Mouse (Mus musculus) erythroid progenitor cell, adult 5-6 weeks (primary cell): ENCODE measurements around the gene Aoah. TPM values are rescaled to one million over a fixed set of nuclear protein-coding genes. Genes with fewer than 3 reads are reported as not detected.

Source experiments
- ATAC-seq: replicated peaks from 2 replicates; pipeline ENCODE4 v1.8.0; 2016; ENCODE audit warnings: moderate number of reproducible peaks, mild to moderate bottlenecking, moderate TSS enrichment, inconsistent platforms; ENCODE audit not compliant: poor library complexity, low FRiP score, severe bottlenecking
- total RNA-seq, 2 experiments: library from RNA; stranded (forward) in 1 of 2; stranded (reverse) in 1 of 2; fragments of 150-400 nt in 1 of 2; fragments of 186-747, 209-891 nt in 1 of 2; gene quantifications; 2 replicates each; pipeline versions ENCODE4 v1.2.3 to v1.2.4; 2015 to 2017; ENCODE audit warnings: low replicate concordance in 2 of 2

Gene Aoah
- total RNA-seq, 2 experiments from 2014 or later = 3.3 to 18.0 TPM

DNA sequence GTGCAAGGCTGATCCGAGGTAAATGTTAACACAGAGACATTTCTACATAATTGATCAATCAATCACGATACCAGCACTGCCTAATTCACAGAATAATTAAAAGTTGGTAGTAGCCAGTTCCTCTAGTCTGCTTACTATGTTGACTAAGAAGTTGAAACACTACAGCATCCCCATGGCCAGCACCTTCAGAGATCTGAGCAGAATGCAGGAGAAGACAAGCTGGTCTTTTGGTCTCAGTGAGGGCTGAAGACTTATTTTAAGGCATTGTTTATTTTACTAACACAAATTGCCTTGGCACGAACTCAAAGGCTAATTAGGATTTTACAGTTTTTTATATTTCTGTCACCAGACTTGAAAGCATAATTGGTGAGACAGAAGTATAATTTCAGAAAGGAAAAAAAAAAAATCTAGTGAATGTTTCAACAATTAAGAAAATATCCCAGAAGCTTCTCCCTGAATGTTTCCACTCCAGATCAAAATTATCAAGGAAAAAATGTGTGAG lies 107.8 kb downstream of the Aoah start:
- no peak for ATAC-seq

DNA sequence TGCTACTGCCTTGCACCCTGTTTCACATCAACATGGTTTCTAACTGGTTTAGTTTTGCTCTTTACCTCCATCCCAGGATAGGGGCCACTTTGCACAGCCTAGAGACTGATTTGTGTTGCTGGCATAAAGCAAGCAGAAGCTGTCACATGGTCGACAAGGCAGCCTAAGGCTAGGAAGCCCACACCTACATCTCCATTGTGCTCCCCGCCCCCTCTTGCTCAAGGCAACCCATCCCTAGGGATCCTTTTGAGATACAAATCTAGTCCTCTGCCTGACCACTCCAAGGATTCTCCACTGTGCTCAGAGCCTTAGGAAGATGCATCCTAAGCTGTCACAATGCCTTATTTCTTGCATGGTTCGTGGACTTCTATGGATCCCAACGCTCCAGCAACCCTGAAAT lies 110.2 kb downstream of the Aoah start:
- ATAC-seq = no peak

DNA sequence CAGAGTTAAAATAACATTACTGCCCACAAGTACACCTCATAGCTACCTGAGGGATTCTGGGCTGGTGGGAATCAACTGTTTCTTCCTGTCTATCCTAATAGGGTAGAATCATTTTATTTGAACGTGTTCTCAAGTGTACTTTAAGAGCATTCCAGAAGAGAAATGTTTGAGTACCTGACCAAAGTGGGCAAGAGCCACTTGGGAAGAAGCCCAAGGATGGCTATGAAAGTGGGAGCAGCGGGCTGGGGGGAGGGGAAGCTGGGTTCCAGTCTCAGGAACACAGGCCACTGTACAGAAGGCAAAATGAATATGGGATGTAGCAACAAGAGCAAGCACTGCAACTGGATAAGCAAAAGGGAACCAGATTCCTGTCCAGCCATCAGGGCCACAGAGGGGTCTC lies 111.3 kb downstream of the Aoah start:
- ATAC-seq = no peak

DNA sequence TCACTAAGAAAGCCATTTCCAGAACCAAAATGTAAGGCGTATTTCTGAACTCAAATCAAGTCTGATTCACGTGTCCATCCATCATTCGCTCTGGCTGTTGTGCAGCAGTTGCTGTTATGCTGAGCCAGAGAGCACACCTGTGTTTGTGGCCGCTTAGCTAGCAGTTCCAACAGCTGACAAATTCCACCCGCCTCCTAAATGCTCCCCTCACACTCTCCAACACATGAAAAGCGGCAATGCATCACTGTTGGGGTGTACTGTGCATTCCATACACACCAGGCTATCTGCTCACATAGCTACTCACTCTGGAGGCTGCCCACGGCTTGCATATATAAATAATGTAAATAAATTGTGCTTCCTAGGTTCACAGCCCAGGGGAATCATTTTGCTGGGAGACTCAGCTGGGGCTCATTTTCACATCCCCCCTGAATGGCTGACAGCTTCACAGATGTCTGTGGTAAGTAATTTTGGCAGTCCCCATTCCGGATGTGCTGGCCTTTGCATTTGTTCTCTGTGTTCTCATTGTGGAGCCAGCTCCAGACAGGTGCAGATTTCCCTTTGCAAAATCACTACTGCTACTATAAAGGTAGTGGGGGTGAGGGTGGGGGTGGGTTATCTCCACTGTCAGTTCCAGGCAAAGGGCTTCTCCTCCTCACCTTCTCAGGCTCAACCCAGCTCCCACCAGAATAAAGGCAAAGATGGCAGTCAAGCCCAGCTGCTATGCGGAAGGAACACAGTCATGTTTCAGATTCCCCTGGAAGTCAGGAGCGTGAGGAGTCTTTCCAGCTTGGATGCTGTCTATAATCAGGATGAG lies 123.0 kb downstream of the Aoah start:
- no peak for ATAC-seq

DNA sequence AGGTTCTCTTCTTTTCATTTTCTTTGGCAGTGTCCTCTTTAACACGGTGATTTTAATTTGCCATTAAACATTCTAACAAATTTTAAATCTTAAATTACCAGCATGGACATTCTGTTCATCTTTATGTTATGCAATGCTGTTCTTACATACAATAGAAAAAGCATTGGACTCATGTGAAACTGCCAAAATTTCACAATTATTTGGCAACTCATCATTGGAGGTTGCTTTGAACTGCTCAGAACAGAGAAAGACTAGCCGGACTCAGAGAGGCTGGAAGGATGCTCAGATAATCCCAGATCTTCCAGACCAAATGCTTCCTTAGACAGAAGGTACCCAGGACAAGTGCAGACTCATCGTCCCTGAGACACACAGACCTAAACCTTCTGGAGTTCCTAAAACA lies 126.5 kb downstream of the Aoah start:
- ATAC-seq = no peak

DNA sequence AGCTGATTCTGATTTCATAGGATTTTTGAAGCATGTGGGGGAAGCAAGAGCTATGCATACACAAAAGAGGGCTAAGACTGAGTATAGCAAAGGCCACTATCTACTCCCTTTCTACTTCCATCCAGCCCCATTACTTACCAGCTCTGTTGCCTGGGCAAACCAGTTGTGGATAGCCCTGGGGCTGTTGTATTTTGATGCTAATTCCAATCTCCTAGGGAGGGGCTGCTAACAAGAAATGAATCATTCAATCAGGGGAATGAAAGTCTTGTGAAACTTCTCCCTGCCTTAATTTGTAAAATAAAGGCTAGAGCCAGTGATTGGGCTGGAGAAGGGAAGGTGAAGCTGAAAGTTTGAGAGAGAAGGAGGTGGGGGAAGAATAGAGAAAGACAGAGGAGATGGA lies 142.1 kb downstream of the Aoah start:
- ATAC-seq = no peak

DNA sequence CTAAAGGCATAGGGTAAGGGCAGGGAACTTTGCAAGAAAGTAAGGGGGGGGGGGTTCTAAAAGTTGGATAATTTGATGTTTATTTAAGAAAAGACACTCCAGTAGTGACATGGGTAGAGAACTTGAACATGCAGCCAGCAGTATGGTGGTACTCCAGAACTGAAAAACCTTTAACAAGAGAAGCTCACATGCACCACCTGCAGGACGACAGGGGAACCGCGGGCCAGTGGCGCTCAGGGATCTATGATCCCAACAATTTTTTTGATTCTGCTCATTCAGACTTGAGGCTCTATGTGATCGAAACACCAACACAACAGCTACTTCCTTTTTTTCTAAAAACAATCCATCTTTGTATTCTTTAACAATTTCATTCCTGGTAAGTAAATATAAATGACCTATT lies 143.5 kb downstream of the Aoah start:
- ATAC-seq = no peak

DNA sequence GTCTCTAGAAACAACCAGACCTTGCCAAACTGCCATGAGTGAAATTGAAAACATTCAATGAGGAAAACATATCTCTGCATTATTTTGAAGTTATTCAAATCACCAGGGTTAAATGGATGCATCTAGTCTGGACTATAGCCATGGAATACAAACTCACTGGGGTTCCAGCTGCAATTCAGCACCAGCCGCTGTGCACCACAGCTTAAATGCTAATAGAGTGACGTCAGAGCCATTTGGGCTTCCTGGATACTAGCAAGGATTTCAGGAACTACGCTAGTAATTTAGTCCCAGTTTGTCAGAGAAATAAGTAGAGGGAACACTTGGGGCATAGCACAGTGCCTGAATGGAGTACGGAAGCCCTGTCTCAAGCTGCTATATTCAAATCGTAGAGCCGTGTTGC lies 145.2 kb downstream of the Aoah start:
- no peak for ATAC-seq

DNA sequence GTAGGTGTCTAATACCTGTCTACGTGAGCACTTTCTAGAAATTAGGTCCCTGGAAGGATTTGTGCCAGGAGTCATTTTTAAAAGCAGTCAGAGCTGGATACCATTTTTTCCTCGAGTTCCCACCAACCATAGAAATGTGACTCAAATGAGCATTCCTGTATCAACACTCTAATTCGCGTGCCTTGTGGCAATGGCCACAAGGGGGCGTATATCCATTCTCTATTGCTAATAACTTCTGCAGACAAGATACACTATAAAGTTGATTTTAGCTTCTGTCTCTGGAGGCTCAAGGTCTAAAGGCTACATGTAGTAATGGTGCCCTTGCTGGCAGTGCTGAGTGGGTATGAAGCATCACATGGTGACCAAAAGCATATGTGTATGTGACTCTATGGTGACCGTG lies 146.5 kb downstream of the Aoah start:
- ATAC-seq = no peak

DNA sequence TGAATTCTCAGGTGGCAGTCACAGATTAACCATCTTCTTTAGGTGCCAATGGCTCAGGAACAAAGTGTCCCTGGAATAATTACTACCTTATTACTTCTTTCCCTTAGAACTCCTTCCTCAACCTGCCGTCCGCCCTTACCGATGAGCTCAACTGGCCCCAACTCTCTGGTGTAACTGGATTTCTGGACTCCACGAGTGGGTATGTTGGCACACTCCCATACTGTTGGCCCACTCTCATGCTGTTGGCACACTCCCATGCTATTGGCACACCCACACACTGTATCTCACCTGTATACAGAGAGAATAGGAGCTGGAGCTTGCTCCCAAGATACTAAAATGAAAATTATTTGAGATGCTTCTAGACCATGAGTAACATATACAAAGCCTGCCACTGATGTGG lies 147.8 kb downstream of the Aoah start:
- no peak for ATAC-seq

DNA sequence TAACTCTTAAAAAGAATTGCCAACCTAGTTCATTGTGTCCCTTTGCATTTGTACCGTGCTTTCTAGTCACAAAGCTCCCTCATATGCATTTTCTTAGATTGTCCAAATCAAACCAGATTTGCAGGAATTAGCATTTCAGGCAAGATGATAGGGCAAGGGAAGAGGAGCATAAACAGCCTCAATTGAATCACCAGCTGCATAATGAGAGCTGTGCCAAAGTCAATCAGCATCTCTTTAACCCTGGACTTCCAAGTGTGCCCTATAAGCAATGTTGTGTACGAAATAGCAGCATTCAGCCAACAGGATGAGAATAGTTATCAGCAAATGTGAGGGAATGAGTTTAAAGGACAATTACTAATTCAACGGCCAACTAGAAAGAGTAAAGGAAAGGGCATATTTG lies 169.2 kb downstream of the Aoah start:
- ATAC-seq = no peak

DNA sequence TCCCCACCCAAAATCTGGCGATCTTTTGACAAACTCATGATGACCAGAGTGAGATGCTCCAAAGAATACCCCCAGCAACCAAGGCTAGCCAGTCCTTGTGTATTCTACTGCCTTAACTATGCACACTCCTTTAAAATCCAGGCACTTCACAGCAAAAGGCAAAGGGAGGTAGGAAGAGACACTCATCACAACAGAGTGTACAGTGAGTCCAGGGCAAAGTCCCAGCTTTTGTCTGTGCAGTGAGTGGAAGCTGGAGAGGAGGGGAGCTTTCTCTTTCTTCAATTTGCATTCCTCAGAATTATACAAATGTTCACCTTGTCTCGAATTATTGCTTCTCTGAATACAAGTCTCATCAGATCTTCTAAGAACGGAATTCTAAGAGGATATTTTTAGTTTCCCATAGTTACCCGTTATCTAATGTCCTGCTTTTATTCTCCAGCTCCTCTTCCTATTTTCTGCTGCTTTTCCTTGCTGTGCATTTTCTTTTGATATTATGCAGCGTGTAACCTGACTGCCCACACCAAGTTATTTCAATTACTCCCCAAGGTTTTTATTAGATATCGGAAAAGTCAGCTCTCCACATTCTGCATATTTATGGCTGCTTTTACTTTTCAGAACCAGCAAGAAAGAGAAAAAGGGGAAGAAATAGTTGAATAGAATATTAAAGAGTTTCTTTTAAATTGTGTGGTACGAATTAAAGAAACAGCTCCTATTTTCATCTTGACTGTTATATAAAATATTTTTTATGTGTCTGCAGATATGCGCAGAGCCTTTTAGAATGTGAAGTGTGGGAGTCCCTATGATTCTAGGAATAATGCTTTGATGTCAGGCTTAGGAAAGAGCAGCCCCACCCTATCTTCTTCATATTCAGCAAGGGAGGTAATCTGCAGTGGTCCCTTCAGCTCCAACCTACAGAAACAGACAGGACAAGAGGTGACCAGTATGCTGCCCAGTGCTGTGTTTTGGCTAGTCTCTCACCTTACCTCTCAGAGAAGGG lies 187.6 kb downstream of the Aoah start:
- no peak for ATAC-seq

DNA sequence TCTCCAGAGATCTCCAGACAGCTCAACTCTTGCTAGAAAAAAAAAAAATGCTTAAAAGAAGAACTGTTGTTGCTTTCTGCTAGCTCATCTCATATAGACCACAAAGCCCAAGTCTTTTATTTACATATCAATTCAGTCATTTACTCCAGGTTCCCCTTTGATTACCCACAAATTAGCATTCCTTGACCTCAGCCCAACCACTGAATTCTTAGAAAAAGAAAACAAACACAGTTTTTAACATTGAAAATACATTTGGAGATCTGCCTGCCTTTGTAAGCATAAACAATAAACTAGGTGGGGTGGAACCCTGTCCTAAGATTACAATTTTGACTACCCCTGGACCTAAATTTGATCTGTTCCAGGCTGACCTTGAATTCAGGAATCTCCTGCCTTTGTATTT lies 191.6 kb downstream of the Aoah start:
- no peak for ATAC-seq

DNA sequence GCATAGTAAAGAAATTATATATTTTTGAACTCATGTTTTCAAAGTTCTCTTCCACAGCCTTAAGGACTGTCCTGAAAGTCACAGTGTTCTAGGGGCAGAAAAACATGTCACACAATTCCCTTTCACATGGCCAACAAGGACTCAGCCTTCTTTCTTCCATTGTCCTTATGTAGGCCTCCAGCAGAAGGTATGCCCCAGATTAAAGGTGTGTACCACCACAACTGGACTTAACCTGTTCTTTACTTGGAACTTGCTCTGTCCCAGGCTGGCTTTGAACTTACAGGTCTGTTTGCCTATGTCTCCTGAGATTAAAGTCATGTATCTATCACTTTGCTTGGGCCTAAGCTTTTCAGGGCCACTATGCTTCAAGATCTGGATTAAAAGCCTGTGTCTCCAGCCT lies 192.0 kb downstream of the Aoah start:
- ATAC-seq = no peak

DNA sequence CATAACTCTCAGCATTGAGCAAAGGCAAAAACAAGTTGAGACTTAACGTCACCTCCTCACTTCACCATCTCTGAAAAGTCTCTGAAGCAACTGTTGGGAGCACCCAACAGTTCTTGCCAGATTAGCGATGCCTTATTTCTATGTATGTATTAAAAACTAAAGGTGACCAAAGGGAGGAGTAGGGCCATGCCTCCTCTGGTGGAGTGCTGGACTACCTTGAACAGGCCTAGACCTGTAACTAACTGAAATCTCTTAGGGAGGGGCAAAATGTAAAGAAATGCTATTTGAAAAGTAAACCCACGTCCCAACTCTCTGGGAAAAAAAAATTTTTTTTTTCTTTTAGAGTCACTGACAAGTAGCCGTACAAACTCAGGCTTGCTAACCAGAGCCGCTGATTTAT lies 211.3 kb downstream of the Aoah start:
- no peak for ATAC-seq

DNA sequence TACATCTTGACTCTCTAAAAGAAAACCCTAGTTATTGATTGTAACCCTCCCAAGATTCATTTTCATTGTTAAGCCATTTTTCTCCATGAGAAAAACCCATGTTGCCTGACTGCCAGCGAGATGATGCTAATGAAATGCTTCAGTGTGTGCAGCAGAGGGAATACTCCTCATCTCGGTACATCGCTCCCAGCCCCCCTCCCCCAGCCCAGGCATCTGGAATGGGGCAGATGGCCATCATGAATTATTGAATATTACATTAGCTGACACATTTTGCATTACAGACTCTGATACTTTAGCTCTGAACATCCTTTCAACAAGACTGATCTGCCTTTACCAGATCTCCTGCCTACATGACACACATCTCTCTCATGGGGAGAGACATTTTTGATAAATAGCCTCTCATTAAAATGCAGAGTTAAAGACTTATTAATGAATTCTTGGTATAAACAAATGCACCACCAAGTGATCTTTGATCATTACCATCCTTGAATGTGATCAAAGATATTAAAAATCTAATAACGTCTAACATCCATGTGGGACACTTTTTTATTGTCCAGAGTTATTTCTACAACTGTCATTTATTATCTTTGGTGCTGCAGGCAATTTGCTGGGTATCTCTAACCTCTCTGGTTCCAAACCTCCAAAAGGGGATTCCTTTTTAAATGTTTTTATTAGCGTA lies 211.9 kb downstream of the Aoah start:
- no peak for ATAC-seq

DNA sequence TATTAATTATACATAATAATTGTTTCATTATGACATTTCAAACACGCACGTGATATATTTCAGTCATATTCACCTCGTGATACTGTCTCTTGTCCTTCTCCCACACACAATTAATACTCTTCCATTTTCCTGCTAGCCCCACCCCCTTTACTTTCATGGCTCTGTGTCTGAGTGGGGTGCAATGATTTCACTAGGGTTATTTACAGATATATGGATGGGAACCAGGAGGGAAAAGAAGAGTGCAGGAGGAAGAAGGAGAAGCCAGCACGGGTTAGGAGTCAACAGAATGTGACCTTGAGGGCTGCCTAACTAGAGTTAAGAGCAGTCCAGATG lies 212.4 kb downstream of the Aoah start:
- no peak for ATAC-seq

DNA sequence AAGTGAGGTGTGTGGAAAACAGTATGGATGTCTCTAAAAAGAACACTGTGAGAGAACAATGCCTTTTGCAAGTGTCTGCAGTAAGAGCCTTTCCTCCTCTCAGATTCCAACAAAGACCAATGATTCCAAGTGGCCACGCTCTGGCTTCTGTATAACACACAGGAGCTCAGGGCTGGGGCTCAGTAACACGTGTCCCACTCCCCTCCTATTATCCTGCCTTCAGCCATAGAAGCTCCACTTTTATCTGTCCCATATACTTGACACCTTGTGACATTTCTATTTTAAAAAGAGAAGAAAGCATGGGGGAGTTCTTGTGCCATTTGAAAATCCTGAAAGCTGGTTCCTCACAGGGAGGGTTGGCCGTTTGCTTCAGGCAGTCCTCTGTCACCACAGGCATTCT lies 219.7 kb downstream of the Aoah start:
- ATAC-seq = no peak

DNA sequence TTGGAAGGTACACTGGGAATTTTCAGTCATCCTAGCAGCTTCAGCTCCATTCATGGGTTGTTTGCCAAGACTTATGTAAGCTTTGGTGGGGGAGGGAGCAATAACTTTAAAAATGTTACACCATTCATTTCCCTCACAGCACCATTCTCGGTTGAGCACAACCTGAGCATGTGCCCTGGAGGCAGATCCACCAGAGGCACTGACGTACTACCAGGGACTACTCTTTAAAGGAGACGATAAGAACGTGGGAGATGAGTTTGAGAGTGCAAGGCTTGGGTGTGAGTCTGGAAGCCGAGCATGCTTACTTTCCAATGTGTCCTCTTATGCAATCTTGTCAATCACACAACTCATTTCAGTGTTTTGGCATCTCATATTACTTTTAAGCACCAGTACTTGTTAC lies 230.9 kb downstream of the Aoah start:
- no peak for ATAC-seq

DNA sequence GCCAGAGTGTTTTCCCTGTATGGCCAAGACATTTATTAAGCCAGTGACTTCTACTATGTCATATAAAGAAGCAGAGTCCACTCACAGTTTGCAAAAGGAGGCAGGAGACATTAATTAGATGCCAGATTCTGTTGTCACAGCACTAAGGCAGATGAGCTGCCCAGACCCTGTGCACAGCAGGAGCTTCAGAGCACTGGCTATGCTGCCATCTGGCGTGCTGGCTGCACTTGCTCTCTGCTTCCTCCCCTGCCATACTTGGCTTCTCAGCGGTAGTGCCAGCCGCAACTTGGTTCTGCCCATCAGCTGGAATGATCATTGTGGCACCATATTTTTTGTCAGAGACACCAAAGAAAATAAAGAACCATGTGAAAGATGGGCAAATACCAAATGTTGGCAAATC lies 239.3 kb downstream of the Aoah start:
- no peak for ATAC-seq
